Mouse (Mus musculus) bone marrow macrophage, adult 2 months (primary cell): ENCODE measurements at regions not wholly inside any gene's neighbourhood (a gene's known extent, or its start where the extent isn't known, plus 50 kb on each side); places are given as distances from the start of the nearest gene placed in this dataset.

ENCODE experiments used
- CTCF ChIP-seq: IDR thresholded peaks from 2 replicates; pipeline ENCODE4 v1.5.1; 2012; ENCODE audit warnings: low read depth, mild to moderate bottlenecking, low read length, moderate library complexity
- POLR2A ChIP-seq: IDR thresholded peaks from 2 replicates; pipeline ENCODE4 v1.6.1; 2012; ENCODE audit warnings: mild to moderate bottlenecking, low read depth, low read length, borderline replicate concordance

GRCm38 (mm10) chr1:34696533-34696932 lies 117.1 kb downstream of the Amer3 start:
- TF ChIP-seq CTCF (no peak), POLR2A (no peak)
